Mouse (Mus musculus) cortical plate, adult 2 months (tissue): ENCODE measurements around the gene Cog1. TPM values are rescaled to one million over a fixed set of nuclear protein-coding genes. Genes with fewer than 3 reads are reported as not detected.

Experiments used
- H3K27ac ChIP-seq: fragments of 200-500 bp; 2 replicates; pipeline ENCODE4 v1.5.1; 2012; ENCODE audit warnings: low read length, control low read depth, inconsistent platforms; ENCODE audit not compliant: insufficient read depth
- H3K4me1 ChIP-seq: fragments of 200-500 bp; 2 replicates; pipeline ENCODE4 v1.6.1; 2011; ENCODE audit warnings: low read length; ENCODE audit not compliant: control insufficient read depth, insufficient read depth
- H3K4me3 ChIP-seq: fragments of 200-500 bp; 2 replicates; pipeline ENCODE4 v1.5.1; 2011; ENCODE audit warnings: mild to moderate bottlenecking, low read length, control low read depth; ENCODE audit not compliant: insufficient read depth
- CTCF ChIP-seq: fragments of 200-500 bp; IDR thresholded peaks from 2 replicates; pipeline ENCODE4 v1.5.1; 2011; ENCODE audit warnings: mild to moderate bottlenecking, control low read depth, low read length; ENCODE audit not compliant: insufficient read depth; ENCODE audit errors: extremely low read depth
- POLR2A ChIP-seq: fragments of 200-500 bp; IDR thresholded peaks from 2 replicates; pipeline ENCODE4 v1.6.1; 2011; ENCODE audit warnings: mild to moderate bottlenecking, low read length, control low read depth; ENCODE audit not compliant: insufficient read depth; ENCODE audit errors: extremely low read depth
- polyA plus RNA-seq: library from polyadenylated mRNA; depleted of rRNA; stranded (reverse); fragments of >200 nt; gene quantifications from 2 replicates; pipeline ENCODE4 v1.2.3, GENCODE M21; 2012

The Cog1 gene
- polyA plus RNA-seq, 1 experiment, result 70.6 TPM

DNA sequence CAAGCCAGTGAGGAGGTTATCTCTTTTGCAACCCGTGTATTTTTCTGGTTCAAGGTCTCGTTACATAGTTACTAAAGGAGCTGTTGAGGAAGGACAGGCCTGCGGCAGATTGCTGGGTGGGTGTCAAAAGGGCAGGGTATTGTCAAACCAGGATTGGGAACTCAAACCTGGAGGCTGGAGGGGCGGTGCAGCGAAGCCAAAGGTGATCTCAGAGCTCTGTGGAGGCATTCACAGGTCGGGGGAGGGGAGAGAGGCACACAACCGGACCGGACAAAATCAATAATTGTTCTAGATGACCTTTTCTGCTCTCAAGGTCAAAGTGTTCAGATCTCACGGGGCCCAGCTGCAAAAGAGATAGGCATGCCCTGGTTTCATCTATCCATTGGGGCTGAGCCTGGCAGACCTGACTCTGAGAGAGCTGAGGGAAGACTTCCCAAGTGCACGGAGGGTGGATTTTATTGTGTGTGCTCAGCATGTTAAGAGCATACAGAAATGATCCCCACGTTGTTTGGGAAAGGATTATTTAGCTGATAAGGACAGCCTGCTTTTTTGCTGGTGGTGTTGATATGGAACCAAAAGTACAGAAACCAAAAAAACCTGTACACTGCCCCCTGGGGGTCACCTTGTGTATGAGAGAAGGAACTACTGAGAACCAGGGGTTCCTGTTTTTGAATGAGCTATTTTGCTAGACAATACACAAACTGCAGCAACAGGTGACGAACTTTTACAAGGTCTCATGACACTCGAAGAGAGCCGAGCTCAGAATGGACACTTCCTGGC lies 31.6 kb upstream of the Cog1 start:
- Histone ChIP-seq H3K27ac (no peak overlapping the region), H3K4me3 (no peak overlapping the region)
- TF ChIP-seq POLR2A (no peak), CTCF (peak; percentile 24; the same call in 1 of the 2 replicates)

DNA sequence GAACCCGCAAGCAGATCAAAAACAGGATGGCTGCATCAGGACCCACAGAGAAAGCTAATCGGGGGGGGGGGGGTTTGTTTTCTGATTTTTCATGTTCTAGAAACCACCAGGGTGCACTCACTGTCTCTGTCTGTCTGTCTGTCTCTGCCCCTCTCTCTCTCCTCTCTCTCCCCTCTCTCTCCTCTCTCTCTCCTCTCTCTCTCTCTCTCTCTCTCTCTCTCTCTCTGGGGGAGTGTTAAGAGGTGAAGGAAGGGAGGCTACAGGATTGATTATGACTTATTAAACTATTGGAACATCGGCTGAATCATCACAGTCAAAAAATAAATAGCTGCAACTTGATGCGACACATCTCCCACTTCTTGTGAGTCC lies 30.7 kb upstream of the Cog1 start:
- Histone ChIP-seq H3K27ac (no peak overlapping the region), H3K4me3 (peak overlapping the region; percentile 97; the same call in 1 of the 2 replicates), H3K4me1 (no peaks in the 10 kb centered on the region)
- no peak for TF ChIP-seq CTCF
- TF ChIP-seq POLR2A, result no peak

More for the DNA sequence above, 31.6 kb upstream of the Cog1 start:
- H3K4me1 ChIP-seq, result no peaks in the 10 kb centered on the region

DNA sequence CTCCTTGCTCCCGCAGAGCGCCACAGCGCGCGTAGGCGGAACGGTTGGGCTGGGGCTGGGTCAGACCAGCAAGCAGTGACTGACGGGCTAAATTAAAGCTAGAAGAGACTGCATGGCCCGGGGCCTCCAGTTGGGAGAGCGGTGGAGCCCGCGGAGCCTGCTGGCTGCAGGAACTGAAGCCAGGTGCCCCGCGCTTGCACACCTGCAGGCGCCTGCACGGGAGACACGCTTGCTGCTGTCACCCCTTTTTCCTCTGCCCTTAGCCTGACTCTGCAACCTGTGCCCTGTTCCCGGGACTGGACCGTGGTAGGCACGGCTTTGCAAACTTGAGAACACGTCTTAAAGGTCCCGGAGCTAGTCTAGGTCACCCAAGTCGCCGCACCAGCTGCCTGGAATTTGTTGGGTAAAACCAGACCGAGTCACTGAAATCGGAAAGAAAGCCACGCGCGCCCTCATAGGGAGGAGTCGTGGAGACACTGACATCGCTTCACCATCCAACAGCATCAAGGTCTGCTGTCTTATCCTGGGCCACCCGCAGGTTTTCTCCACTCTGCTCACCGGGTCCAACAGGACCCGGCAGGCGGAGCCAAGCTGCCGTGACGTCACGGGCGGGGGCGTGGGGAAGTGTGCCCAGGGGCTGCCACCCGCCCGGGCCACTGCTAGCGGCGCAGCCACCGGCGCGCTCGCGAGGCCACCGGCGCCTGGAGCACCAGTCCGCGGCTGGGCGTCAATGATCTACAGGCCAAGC lies 30.1 kb upstream of the Cog1 start, which contains the start of gene Sstr2:
Gene Sstr2, plus strand, starts transcription at position 671 of the 748 bp plus-strand sequence.
- TF ChIP-seq POLR2A, result peak; percentile 42; the same call in 1 of the 2 replicates
- TF ChIP-seq CTCF, result no peak
- Histone ChIP-seq H3K27ac (0 out of 2 replicates have a peak within 1 kb of the TSS, but pooled peaks have one; percentile 42), H3K4me3 (peak within 1 kb of the TSS; percentile 97), H3K4me1 (no peaks in the 10 kb centered on the region)

DNA sequence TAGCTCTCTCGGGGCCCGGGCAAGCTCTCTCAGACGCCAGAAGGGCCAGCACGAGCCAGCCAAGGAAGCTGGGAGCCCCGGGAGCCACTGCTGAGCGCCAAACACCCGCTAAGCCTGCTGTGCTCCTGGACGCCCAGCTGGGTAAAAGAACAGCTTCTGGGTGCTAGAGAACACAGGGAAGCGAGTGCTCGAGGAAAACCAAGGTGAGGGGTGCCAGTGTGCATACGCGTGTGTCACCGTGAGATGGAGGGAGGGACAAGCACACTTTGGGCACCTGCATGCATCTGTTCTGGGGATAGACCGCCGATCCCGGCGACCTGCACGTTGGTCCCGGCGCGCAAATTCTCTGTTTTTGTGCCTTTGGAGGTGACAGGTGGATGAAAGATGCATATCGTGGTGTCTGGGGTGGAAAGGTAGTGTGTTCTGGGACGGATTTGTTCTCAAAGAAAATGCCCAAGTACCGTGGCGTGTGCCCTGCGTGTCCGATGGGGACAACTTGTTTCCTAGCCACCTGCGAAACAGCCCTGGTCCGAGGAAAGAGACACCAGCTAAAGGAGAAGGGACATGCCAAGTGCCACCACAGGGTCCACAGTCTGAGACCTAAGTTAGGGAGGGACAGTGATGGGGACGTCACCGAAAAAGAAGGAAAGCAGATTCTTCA lies 29.4 kb upstream of the Cog1 start:
- H3K4me3 ChIP-seq, result peak overlapping the region; percentile 97
- H3K27ac ChIP-seq, result 0 out of 2 replicates have a peak overlapping the region, but pooled peaks have one; percentile 42
- no peak for TF ChIP-seq POLR2A
- no peak for TF ChIP-seq CTCF

DNA sequence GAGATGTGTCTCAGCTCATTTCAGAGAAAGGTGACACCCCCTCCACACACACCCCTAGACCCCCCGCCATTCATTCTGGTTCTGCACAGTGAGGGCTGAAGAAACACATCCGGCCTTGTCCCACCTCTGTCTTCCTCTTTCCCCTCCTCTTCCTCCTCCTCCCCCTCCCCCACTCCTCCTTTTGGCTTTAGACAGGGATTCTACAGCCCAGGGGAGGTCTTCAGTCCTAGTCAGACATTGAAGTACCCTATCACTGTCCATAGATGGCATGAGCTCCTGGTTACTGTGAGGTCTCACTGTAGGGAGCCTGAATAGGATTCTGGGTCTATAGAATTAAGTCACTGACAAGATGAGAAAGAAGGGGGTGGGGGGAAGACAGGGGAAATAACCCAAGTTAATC lies 28.0 kb upstream of the Cog1 start:
- no peak for TF ChIP-seq CTCF
- no peak for TF ChIP-seq POLR2A
- peak overlapping the region; percentile 97 for H3K4me3 ChIP-seq

More for the DNA sequence above, 29.4 kb upstream of the Cog1 start:
- H3K4me1 ChIP-seq, result no peaks in the 10 kb centered on the region

DNA sequence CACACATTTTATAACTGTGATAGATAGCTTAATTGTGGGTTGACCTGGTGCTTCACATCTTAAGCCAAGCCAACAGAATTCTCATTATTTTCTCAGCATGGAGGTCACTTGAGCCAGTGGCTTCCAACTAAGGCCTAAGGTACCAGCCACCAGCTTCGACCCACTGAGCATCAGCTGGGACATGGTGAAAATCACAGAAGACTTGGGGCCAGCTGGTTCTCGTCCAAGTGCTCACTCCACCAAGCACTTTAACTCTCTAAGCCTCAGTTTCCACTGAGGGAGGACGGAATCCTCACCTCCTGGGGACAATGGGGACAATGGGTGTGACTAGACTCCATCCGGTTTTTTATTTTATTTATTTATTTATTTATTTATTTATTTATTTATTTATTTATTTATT lies 26.9 kb upstream of the Cog1 start:
- H3K27ac ChIP-seq, result no peak overlapping the region
- peak overlapping the region; percentile 97; the same call in 1 of the 2 replicates for H3K4me3 ChIP-seq
- TF ChIP-seq POLR2A (no peak), CTCF (no peak)
- no peaks in the 10 kb centered on the region for H3K4me1 ChIP-seq

More for the DNA sequence above, 28.0 kb upstream of the Cog1 start:
- H3K27ac ChIP-seq, result no peak overlapping the region
- no peaks in the 10 kb centered on the region for H3K4me1 ChIP-seq

DNA sequence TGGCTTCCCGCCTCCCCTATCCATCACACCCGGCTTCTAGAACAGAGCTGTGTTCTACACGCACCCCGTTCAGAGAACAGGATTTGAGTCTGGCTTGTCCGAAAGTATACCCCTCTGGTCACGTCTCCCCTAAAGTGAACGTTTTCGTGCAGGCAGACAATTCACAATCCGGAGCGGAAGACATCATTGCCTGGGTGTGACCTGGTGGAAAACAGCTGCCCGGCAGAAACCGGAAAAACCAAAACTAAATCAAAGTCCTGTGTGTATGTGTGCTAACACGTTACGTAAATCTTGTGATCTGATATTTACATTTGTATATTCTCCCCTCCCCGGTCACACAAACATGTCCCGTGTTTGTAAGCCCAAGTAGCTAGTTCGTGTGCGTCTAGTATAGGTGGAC lies 23.5 kb upstream of the Cog1 start:
- no peak overlapping the region for H3K4me3 ChIP-seq
- TF ChIP-seq CTCF (no peak), POLR2A (no peak)

DNA sequence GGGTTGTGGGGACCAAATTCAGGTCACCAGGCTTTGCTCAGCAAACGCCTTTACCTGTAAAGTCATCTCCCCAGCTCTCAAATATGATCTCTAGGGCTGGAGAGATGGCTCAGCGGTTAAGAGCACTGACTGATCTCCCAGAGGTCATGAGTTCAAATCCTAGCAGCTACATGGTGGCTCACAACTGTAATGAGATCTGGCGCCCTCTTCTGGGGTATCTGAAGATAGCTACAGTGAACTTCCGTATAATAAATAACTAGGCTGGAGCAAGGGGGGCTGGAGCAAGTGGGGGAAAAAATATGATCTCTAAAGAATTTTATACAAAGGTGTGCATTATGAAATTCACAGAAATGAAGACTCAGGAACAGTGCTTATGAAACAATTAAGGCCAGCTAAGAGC lies 21.2 kb upstream of the Cog1 start:
- peak; percentile 41; the same call in 1 of the 2 replicates for TF ChIP-seq CTCF
- TF ChIP-seq POLR2A, result no peak
- no peaks in the 10 kb centered on the region for H3K4me1 ChIP-seq
- no peak overlapping the region for H3K27ac ChIP-seq
- H3K4me3 ChIP-seq, result no peak overlapping the region

More for the DNA sequence above, 23.5 kb upstream of the Cog1 start:
- Histone ChIP-seq H3K4me1 (no peaks in the 10 kb centered on the region), H3K27ac (no peak overlapping the region)

DNA sequence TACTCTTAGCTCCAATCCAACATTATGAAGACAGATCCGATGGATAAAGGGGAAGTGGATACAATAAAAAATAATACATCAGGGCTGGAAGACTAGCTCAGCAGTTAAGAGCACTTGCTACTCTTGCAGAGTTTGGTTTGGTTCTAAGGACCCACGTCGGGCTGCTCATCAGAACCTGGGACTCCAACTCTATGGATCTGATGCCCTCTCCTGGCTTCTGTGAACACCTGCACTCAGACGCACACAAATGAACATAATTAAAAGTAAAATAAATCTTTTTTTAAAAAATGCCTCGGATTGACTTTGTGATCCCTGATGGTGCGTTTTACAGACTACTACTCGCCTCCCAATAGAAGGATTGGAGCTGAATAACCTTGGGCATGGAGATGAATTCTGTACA lies 18.3 kb upstream of the Cog1 start:
- H3K4me3 ChIP-seq, result no peak overlapping the region
- peak; percentile 60 for TF ChIP-seq CTCF
- no peak for TF ChIP-seq POLR2A
- H3K27ac ChIP-seq, result no peak overlapping the region
- H3K4me1 ChIP-seq, result no peaks in the 10 kb centered on the region
